In the genomic region with DNA sequence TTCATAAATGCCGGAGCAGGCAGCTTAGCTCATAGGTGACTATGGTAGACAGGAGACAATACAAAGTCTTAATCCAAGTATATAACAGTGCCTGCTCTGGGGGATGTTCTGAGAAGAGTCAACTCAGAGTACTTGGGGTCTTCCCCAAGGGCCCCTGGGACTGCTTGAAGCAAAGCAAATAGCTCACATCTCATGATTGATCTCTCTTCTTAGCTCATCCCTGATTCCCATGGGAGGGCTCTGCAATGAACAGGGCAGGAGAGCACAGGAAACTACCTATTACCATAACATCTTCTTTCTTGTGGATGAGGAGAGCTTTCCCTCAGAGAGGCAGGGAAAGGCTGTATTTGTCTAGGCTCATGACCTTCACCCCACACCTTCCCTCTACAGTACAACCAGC, we compare ENCODE assay signal across 47 mouse cellular contexts. TPM values are rescaled to one million over a fixed set of nuclear protein-coding genes. Genes with fewer than 3 reads are reported as not detected.
"Had no signal": no experiment of that assay in that cellular context is flagged by ENCODE, and none has a peak within 500 bp of the region (broad histone marks: within the 10 kb centered on the region; RNA-seq: fewer than 3 reads in every experiment).

No protein-coding gene starts in this region.

- H3K4me2 ChIP-seq: limb, embryonic 12.5 days; limb, embryonic 13.5 days; limb, embryonic 15.5 days; liver, embryonic 11.5 days; liver, embryonic 12.5 days; liver, embryonic 13.5 days; liver, embryonic 15.5 days; lung, embryonic 14.5 days; lung, embryonic 15.5 days; midbrain, embryonic 11.5 days; midbrain, embryonic 12.5 days; midbrain, embryonic 13.5 days; midbrain, embryonic 15.5 days; neural tube, embryonic 12.5 days had no signal

- DNase-seq: left cerebral cortex, postnatal 4 days; liver; liver, embryonic 13.5 days; liver, postnatal 0 days; lung, adult 18-20 months; lung, adult 2 months; lung, embryonic 14.5 days; lung, postnatal 10 days; lung, postnatal 14 days; lung, postnatal 36 days; lung, postnatal 4 days; midbrain, embryonic 14.5 days had no signal

- H3K27ac ChIP-seq: limb, embryonic 10.5 days; limb, embryonic 12.5 days; limb, embryonic 13.5 days; limb, embryonic 15.5 days; liver, embryonic 12.5 days; liver, embryonic 13.5 days; liver, embryonic 14.5 days; liver, embryonic 15.5 days; lung, embryonic 15.5 days; macrophage; midbrain, embryonic 10.5 days; midbrain, embryonic 12.5 days; midbrain, embryonic 13.5 days; midbrain, embryonic 15.5 days; neural tube, embryonic 12.5 days had no signal

- H3K9me3 ChIP-seq: limb, embryonic 10.5 days; limb, embryonic 12.5 days; limb, embryonic 13.5 days; limb, embryonic 15.5 days; liver, embryonic 12.5 days; liver, embryonic 13.5 days; liver, embryonic 15.5 days; lung, embryonic 15.5 days; megakaryocyte, embryonic 14.5 days; midbrain, embryonic 10.5 days; midbrain, embryonic 12.5 days; midbrain, embryonic 13.5 days; midbrain, embryonic 15.5 days; neural tube, embryonic 12.5 days had no signal

- H3K36me3 ChIP-seq: limb, embryonic 10.5 days; limb, embryonic 12.5 days; limb, embryonic 13.5 days; limb, embryonic 15.5 days; liver, embryonic 12.5 days; liver, embryonic 13.5 days; liver, embryonic 15.5 days; lung, embryonic 15.5 days; midbrain, embryonic 10.5 days; midbrain, embryonic 12.5 days; midbrain, embryonic 13.5 days; midbrain, embryonic 15.5 days; neural tube, embryonic 12.5 days had no signal

- H3K9ac ChIP-seq: limb, embryonic 12.5 days; limb, embryonic 13.5 days; limb, embryonic 15.5 days; liver, embryonic 12.5 days; liver, embryonic 13.5 days; liver, embryonic 14.5 days; liver, embryonic 15.5 days; liver, postnatal 0 days; lung, embryonic 14.5 days; lung, embryonic 15.5 days; midbrain, embryonic 12.5 days; midbrain, embryonic 13.5 days; midbrain, embryonic 15.5 days; neural tube, embryonic 12.5 days had no signal

- H3K4me3 ChIP-seq: limb, embryonic 10.5 days; limb, embryonic 12.5 days; limb, embryonic 13.5 days; limb, embryonic 15.5 days; liver, embryonic 12.5 days; liver, embryonic 13.5 days; liver, embryonic 15.5 days; lung, embryonic 15.5 days; megakaryocyte, embryonic 14.5 days; midbrain, embryonic 10.5 days; midbrain, embryonic 12.5 days; midbrain, embryonic 13.5 days; midbrain, embryonic 15.5 days; myocyte; neural tube, embryonic 12.5 days had no signal

- H3K4me1 ChIP-seq: limb, embryonic 10.5 days; limb, embryonic 12.5 days; limb, embryonic 13.5 days; limb, embryonic 15.5 days; liver, embryonic 12.5 days; liver, embryonic 13.5 days; liver, embryonic 15.5 days; lung, embryonic 15.5 days; megakaryocyte, embryonic 14.5 days; midbrain, embryonic 10.5 days; midbrain, embryonic 12.5 days; midbrain, embryonic 13.5 days; midbrain, embryonic 15.5 days; neural tube, embryonic 12.5 days had no signal

- H3K27me3 ChIP-seq: limb, embryonic 12.5 days; limb, embryonic 13.5 days; limb, embryonic 15.5 days; liver, embryonic 12.5 days; liver, embryonic 13.5 days; liver, embryonic 15.5 days; lung, embryonic 15.5 days; midbrain, embryonic 12.5 days; midbrain, embryonic 13.5 days; midbrain, embryonic 15.5 days; neural tube, embryonic 12.5 days had no signal

RNA-seq across cellular contexts. Expression of gene Gm9195, which starts 32.7 kb away (rescaled TPM):
- total RNA-seq: left cerebral cortex, postnatal 10 days; left cerebral cortex, postnatal 14 days; left cerebral cortex, postnatal 25 days; left cerebral cortex, postnatal 36 days; left cerebral cortex, postnatal 4 days; liver, adult 2 months; megakaryocyte progenitor cell, adult 5-6 weeks; megakaryocyte, adult 5-6 weeks; megakaryocyte-erythroid progenitor cell, adult 5-6 weeks; midbrain, postnatal 0 days; monocyte, adult 5-6 weeks had no signal
- polyA plus RNA-seq: limb, embryonic 10.5 days; limb, embryonic 11.5 days; limb, embryonic 12.5 days; limb, embryonic 13.5 days; limb, embryonic 14.5 days; limb, embryonic 15.5 days; liver, adult 2 months; liver, embryonic 11.5 days; liver, embryonic 12.5 days; liver, embryonic 13.5 days; liver, embryonic 14.5 days; liver, embryonic 15.5 days; liver, embryonic 16.5 days; liver, postnatal 0 days; lung, adult 2 months; lung, embryonic 14.5 days; lung, embryonic 15.5 days; lung, embryonic 16.5 days; lung, postnatal 0 days; macrophage; midbrain, embryonic 10.5 days; midbrain, embryonic 11.5 days; midbrain, embryonic 12.5 days; midbrain, embryonic 13.5 days; midbrain, embryonic 14.5 days; midbrain, embryonic 15.5 days; midbrain, embryonic 16.5 days; midbrain, postnatal 0 days; myocyte; neural tube, embryonic 11.5 days; neural tube, embryonic 12.5 days had no signal
